Mouse (Mus musculus) CH12.LX (cell line): Measurements from ENCODE around the gene Pigx.

ENCODE experiments used
- BHLHE40 ChIP-seq: IDR thresholded peaks from 2 replicates; pipeline ENCODE4 v1.6.1; 2011; ENCODE audit warnings: mild to moderate bottlenecking, low read depth, low read length, improper control_type of control experiment
- CHD2 ChIP-seq: IDR thresholded peaks from 2 replicates; pipeline ENCODE4 v1.6.1; 2011; ENCODE audit warnings: low read length, improper control_type of control experiment
- CTCF ChIP-seq, 2 experiments: IDR thresholded peaks in 1 of 2; conservative IDR thresholded peaks in 1 of 2; 2 replicates each; pipeline ENCODE4 v1.5.1; 2011 to 2012; ENCODE audit warnings: low read depth in 2 of 2, low read length in 2 of 2, improper control_type of control experiment in 1 of 2, inconsistent platforms in 1 of 2, mild to moderate bottlenecking in 1 of 2, moderate library complexity in 1 of 2
- GABPA ChIP-seq: IDR thresholded peaks from 2 replicates; pipeline ENCODE4 v1.6.1; 2012; ENCODE audit warnings: low read depth, low read length, improper control_type of control experiment, inconsistent platforms; ENCODE audit not compliant: insufficient replicate concordance
- MAFK ChIP-seq: IDR thresholded peaks from 2 replicates; pipeline ENCODE4 v1.6.1; 2011; ENCODE audit warnings: low read length, improper control_type of control experiment; ENCODE audit not compliant: insufficient replicate concordance
- MAX ChIP-seq: IDR thresholded peaks from 2 replicates; pipeline ENCODE4 v1.6.1; 2011; ENCODE audit warnings: low read length, improper control_type of control experiment
- MXI1 ChIP-seq: IDR thresholded peaks from 2 replicates; pipeline ENCODE4 v1.6.1; 2011; ENCODE audit warnings: mild to moderate bottlenecking, low read depth, low read length, improper control_type of control experiment
- POLR2A ChIP-seq: IDR thresholded peaks from 2 replicates; pipeline ENCODE4 v1.6.1; 2011; ENCODE audit warnings: low read depth, mild to moderate bottlenecking, improper control_type of control experiment, low read length
- POLR2AphosphoS2 ChIP-seq: IDR thresholded peaks from 2 replicates; pipeline ENCODE4 v1.6.1; 2011; ENCODE audit warnings: low read depth, low read length, improper control_type of control experiment
- RAD21 ChIP-seq: IDR thresholded peaks from 2 replicates; pipeline ENCODE4 v1.6.1; 2011; ENCODE audit warnings: low read depth, mild to moderate bottlenecking, low read length, improper control_type of control experiment, moderate library complexity
- ZC3H11A ChIP-seq: IDR thresholded peaks from 2 replicates; pipeline ENCODE4 v1.6.1; 2012; ENCODE audit warnings: low read depth, mild to moderate bottlenecking, inconsistent platforms, low read length, improper control_type of control experiment
- ZNF384 ChIP-seq: IDR thresholded peaks from 2 replicates; pipeline ENCODE4 v1.6.1; 2012; ENCODE audit warnings: low read depth, low read length, improper control_type of control experiment, inconsistent platforms

GRCm38 (mm10) chr16:32138954-32139353 is 39.4 kb upstream of the Pigx start:
- no peak for TF ChIP-seq MAFK
- no peak for TF ChIP-seq CTCF (conservative IDR thresholded peaks at IDR 0.05 in 1 of 2, IDR thresholded peaks at IDR 0.05 in 1 of 2; ENCODE audit: low read depth in 2 of 2, low read length in 2 of 2)
- TF ChIP-seq GABPA: no peak
- TF ChIP-seq RAD21: no peak
- no peak for TF ChIP-seq ZC3H11A
- TF ChIP-seq MXI1: no peak
- no peak for TF ChIP-seq MAX
- TF ChIP-seq POLR2A: no peak
- no peak for TF ChIP-seq ZNF384
- TF ChIP-seq BHLHE40: no peak
- no peak for TF ChIP-seq POLR2AphosphoS2
- TF ChIP-seq CHD2: no peak
